Mouse (Mus musculus) neutrophil, adult 59 days (primary cell): Measurements from ENCODE around the gene Ankrd13c. TPM values are rescaled to one million over a fixed set of nuclear protein-coding genes. Genes with fewer than 3 reads are reported as not detected.

Source experiments
- total RNA-seq, 2 experiments: library from RNA; stranded (reverse); gene quantifications; 1 replicate in 1 of 2; 2 replicates in 1 of 2; pipeline ENCODE4 v1.2.4; 2023

Ankrd13c gene
- total RNA-seq, result 10 to 100 TPM; 47.9 to 57.4 TPM

GRCm38 (mm10) chr3:157946843-157947358 lies at the start of gene Ankrd13c:
TSS of gene Ankrd13c (plus strand) at chr3:157947239.

GRCm38 (mm10) chr3:157924692-157925328 lies 22.2 kb upstream of the Ankrd13c start, which contains the start of gene Cth:
TSS of gene Cth (minus strand) at chr3:157925077.

GRCm38 (mm10) chr3:158036329-158036988 lies 89.4 kb downstream of the Ankrd13c start, which contains the start of the genes Srsf11 and Lrrc40:
TSS of gene Srsf11 (minus strand) at chr3:158036639.
TSS of gene Lrrc40 (plus strand) at chr3:158036662.

Other genes with a start within 250 kb of the Ankrd13c start
- gene Cth, start 22.2 kb upstream of the Ankrd13c start, total RNA-seq, result under 1 TPM in 1 of 2 experiments, not detected in 1; 0.22 TPM
- gene Srsf11, start 89.4 kb downstream of the Ankrd13c start, total RNA-seq, result 100 to 1,000 TPM; 165 to 185 TPM
- gene Lrrc40, start 89.4 kb downstream of the Ankrd13c start, total RNA-seq, result 10 to 100 TPM; 11.0 to 12.8 TPM